Mouse (Mus musculus) urinary bladder, adult 2 months (tissue): ENCODE measurements around the gene Grik3. TPM values are rescaled to one million over a fixed set of nuclear protein-coding genes. Genes with fewer than 3 reads are reported as not detected.

ENCODE experiments used
- DNase-seq: peaks from one replicate; pipeline ENCODE4 v3.0.0; 2022; ENCODE audit warnings: low spot score
- polyA plus RNA-seq: library from polyadenylated mRNA; depleted of rRNA; stranded (reverse); fragments of >200 nt; gene quantifications from 2 replicates; pipeline ENCODE4 v1.2.3, GENCODE M21; 2012

The Grik3 gene
- polyA plus RNA-seq, 1 experiment: 0.72 TPM

- DNase-seq: no peak
Measured at GRCm38 (mm10) chr4:125644581-125645568, 154.4 kb downstream of the Grik3 start.

GRCm38 (mm10) chr4:125651676-125652246 lies 161.3 kb downstream of the Grik3 start:
- DNase-seq: no peak

GRCm38 (mm10) chr4:125656031-125656430 lies 165.5 kb downstream of the Grik3 start:
- no peak for DNase-seq

- no peak for DNase-seq
Measured at GRCm38 (mm10) chr4:125658376-125658775, 167.9 kb downstream of the Grik3 start.

GRCm38 (mm10) chr4:125661982-125662381 lies 171.5 kb downstream of the Grik3 start:
- no peak for DNase-seq

GRCm38 (mm10) chr4:125663262-125663661 lies 172.8 kb downstream of the Grik3 start:
- no peak for DNase-seq

GRCm38 (mm10) chr4:125665955-125666354 lies 175.5 kb downstream of the Grik3 start:
- DNase-seq: no peak

- no peak for DNase-seq
Measured at GRCm38 (mm10) chr4:125682007-125682406, 191.5 kb downstream of the Grik3 start.

- no peak for DNase-seq
Measured at GRCm38 (mm10) chr4:125687078-125687477, 196.6 kb downstream of the Grik3 start.

- DNase-seq: no peak
Measured at GRCm38 (mm10) chr4:125695431-125695830, 204.9 kb downstream of the Grik3 start.

GRCm38 (mm10) chr4:125696182-125696939 lies 205.9 kb downstream of the Grik3 start:
- no peak for DNase-seq

- DNase-seq: no peak
Measured at GRCm38 (mm10) chr4:125697626-125698025, 207.1 kb downstream of the Grik3 start.

GRCm38 (mm10) chr4:125699056-125699455 lies 208.6 kb downstream of the Grik3 start:
- DNase-seq: no peak

GRCm38 (mm10) chr4:125700331-125700730 lies 209.8 kb downstream of the Grik3 start:
- DNase-seq: no peak

- DNase-seq: peak; percentile 45
Measured at GRCm38 (mm10) chr4:125702607-125703309, 212.3 kb downstream of the Grik3 start.

GRCm38 (mm10) chr4:125703310-125703690 lies 212.8 kb downstream of the Grik3 start:
- no peak for DNase-seq

- DNase-seq: no peak
Measured at GRCm38 (mm10) chr4:125705746-125706145, 215.2 kb downstream of the Grik3 start.

GRCm38 (mm10) chr4:125709716-125710115 lies 219.2 kb downstream of the Grik3 start:
- no peak for DNase-seq

GRCm38 (mm10) chr4:125717881-125718280 lies 227.4 kb downstream of the Grik3 start:
- no peak for DNase-seq

GRCm38 (mm10) chr4:125718429-125719140 lies 228.1 kb downstream of the Grik3 start:
- DNase-seq: no peak

- no peak for DNase-seq
Measured at GRCm38 (mm10) chr4:125726241-125726640, 235.7 kb downstream of the Grik3 start.
